Mouse (Mus musculus) cerebellum, adult 11 months (tissue): ENCODE data around the gene Slc5a1.

Source experiments
- DNase-seq: peaks from one replicate; pipeline ENCODE4 v3.0.0; 2022

The Slc5a1 gene

GRCm38 (mm10) chr5:33195246-33195852 is 91.3 kb downstream of the Slc5a1 start:
- no peak for DNase-seq

DNA sequence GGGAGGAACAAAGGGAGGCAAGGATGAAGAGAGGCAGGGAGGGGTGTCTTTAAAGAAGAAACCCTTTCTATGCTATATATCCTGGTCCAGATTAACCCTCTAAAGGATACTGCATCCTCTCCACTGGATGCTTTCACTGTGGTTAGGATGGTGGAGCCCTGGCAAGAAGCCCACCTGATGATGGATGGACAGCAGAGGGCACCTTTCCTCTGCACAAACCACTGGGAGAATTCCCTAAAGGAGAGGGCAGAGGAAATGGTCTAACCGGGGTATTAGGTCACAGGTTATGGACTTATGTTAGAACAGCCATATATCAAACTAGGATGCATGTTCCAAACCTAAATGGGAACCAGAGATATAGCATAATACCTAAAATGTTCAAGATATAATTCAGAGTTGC is 96.1 kb downstream of the Slc5a1 start:
- DNase-seq: no peak

DNA sequence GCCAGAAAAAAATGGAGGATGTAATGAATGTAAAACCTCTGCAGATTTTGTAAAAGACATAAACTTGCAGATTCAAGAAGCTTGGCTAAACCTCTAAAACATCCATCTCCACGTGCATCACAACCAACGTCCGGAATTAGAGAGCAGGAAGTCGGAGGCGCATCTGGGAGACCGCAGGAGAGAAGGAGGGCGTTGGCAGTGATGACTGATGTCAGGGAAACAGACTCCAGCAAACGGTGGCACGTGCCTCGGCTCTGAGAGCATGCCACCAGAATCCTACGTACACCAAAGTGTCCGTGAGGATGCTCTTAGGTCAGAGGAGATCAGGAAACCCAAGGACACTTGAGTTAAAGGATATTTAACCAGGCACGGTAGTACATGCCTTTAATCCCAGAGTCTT is 97.7 kb downstream of the Slc5a1 start:
- no peak for DNase-seq

DNA sequence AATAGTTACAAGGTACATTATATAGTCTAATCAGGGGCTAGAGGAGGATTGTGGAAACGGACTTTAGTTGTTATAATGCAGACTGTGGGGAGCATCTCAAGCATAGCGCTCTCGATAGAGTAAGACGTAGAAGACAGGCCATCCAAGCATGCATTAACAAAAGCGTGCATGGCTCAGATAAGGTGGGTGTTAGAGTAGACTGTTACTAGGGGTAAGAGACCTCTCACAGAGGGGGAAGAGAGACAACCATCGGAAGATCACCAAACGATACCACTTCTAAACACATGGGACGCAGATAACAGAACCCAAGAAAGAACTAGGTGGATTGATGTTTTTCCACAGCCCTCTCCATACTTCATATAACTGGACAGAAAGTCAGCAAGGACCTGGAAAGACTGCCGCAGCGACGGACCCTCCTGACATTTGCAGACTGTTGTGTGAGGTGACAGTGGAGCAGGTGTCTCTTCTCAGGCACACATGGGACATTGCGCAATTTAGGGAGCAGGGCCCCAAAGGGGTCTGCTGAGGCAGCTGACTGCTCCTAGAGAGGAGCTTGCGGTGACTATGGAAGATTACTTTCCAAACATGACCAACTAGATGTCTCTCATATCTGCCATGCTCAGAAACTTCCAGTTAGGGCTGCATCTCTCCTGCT is 98.6 kb downstream of the Slc5a1 start:
- no peak for DNase-seq

DNA sequence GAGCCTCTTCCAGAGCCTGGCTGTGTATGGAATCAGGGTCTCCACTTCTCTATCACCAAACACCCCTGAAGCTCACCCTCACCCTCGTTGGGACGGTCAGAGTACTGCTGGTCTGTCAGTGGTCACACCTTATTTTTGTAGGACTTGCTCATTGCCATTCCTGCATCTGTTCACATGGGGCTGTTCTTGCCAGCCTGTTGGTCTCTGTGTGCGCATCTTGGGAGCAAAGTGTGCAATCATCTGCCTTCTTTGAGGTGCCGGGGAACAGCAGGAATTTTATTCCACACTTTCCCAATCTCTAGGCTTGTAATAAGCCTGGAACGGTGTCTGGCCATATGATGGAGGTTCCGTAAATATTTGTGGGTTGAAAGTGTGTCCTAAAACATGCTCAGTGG is 99.1 kb downstream of the Slc5a1 start:
- no peak for DNase-seq

DNA sequence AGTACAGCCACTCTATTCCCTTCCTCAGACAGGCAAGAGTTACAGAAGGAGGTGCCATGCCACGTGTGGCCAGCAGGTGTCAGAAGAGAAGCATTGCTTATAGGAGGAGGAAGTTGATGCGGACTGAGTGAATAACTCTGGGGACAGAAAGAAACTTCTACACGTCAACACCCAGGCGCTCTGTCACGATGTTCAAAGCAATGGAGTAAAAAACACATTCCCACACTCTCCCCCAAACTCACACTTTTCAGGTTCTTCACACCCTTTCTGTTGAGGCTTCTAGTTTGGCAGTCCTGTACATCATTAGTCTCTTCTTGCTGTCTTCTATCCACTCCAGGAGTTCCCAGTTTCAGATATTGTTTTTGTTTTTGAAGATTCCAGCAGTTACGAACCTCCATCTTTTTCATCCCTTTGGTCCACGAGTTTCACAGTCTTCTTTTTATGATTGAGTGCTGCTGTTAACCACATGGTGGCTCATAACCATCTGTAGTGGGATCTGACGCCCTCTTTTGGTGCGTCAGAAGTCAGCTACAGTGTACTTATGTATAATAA is 99.7 kb downstream of the Slc5a1 start:
- peak; percentile 71 for DNase-seq

DNA sequence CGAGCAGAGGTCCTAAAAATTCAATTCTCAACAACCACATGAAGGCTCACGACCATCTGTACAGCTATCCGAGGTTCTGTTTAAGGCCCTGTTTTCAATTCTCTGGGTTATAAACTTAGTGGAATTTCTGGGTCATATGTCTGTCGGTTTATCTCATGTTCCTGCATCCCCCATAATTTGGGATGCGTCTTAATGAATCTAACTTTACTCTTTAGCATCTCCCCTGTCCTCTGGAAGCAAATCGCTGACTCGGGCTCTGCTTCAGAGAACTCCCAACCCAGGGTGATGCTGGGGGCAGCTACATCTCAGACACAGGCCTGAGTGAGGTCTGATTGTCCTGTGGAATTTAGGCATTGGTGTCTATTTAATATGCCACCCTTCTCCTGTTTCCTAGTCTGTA is 100.3 kb downstream of the Slc5a1 start:
- DNase-seq: no peak

DNA sequence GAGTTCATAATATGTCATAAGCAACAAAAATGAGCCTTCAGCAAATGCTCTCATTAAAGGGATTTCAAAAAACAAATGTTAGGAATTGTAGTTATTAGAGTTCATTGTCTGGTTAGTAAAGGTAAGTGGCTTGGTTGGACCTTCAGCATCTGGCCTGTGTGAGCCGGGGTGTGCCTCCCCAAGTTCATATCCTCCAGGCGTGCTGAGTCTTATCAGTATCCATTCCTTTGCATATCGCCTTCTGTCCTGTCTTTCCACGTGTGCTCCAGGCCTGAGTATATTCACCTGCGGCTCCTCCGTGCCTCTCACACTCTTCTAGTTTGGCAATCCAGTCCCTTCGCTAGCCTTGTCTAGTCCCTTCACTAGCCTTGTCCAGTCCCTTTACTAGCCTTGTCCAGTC is 102.3 kb downstream of the Slc5a1 start:
- no peak for DNase-seq

DNA sequence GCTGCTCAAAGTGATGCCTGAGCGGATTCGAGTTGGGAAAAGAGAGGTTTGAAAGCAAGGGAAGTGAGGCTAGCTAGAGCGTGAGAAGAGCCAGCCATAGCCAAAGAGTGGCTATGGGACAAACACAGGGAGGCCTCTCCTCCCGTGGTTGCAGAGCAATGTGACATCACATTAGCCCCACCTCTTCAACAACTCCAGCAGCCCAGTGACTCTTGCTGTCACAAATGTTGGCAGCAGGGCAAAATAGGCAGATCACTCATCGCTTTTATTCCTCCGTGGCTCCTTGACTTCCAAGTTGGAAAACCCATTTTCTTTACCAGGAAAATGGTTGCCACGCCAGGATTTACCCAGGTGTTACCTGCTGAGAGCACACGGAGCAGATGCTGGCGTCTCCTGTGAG is 103.1 kb downstream of the Slc5a1 start:
- DNase-seq: no peak

DNA sequence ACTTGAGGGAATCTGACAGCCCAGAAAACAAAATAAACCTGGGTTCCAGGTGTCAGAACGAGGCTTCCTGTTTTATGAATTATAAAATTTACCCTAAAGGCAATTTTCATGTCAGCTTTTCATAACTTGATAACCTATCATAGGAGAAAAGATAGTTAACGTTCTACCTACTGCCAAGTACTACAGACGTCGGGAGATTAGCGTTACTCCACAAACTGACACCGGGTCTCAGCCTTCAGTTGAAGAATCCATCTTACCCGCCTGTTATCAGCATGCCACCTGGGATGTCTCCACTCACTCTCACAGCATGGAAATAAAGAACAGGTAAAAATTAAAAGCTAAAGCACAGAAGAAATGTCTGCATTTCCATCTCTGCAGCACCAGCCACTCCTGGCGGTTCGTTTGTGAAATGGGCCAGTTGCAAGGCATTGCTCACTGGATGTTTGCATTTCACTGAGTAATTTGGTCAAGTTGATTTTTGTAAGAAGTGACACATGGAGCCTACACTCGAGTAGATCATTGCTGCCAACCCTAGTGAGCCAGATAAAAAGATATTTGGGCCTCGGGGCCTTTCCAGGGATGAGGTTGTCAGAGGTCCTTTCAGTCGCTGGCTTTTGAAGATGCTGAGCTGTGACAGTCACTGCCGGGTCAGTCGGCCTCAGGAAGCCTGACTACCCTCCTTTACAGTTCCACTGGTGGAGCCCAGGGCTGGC is 104.7 kb downstream of the Slc5a1 start:
- DNase-seq: no peak

DNA sequence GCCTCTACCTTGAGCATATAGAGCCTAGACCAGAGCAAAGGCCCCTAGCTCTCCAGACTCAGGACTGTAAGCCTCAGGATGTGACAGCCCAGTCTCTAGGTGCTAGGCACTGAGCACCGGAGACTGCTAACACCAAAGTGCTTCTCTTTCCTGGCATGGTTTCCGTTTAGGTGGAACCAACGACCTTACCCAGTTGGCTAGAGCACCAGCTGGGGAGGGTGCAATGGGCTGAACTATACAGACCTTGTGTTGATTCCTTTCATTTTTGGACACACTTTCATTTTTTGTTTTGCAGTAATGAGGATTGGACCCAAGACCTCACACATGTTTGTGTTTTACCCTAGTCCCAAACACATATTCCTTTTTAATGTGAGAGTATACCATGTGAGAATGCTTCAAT is 106.5 kb downstream of the Slc5a1 start:
- DNase-seq: no peak

GRCm38 (mm10) chr5:33211254-33211653 is 107.2 kb downstream of the Slc5a1 start:
- no peak for DNase-seq
